Mouse (Mus musculus): ENCODE results near the gene Ephb2. TPM values are rescaled to one million over a fixed set of nuclear protein-coding genes. Genes with fewer than 3 reads are reported as not detected.
A peak's percentile ranks its signal among the peaks of the same experiment; 100 is the strongest.

Gene Ephb2
- polyA plus RNA-seq, 1 experiment, result 10.4 TPM

DNA sequence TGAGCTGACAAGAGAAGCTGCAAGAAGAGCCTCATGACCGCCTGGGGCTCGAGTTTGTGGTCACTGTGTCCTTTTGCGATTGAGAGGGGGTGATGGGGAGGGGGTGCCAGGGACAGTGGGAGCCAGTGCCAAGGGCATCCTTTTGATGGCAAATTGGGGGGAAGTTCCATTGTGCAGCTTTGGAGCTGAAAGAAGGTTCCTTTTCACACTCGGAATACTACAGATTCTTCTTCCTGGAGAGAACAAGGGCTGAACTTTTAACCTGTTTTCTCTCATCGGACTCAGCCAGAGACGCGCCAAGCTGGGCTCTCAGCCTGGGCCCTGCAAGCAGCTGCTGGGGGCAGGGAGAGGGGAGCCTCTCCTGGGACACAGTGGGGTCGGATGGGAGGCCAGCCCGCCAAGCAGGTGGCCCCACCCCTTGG lies 59.3 kb downstream of the Ephb2 start:
- Histone ChIP-seq H3K4me1 (ENCODE audit: control insufficient read depth, insufficient read depth, low read length) (no peaks in the 10 kb centered on the region), H3K36me3 (ENCODE audit: control insufficient read depth, insufficient read depth, low read length) (no peaks in the 10 kb centered on the region), H3K27me3 (replicated peaks; ENCODE audit: control insufficient read depth, insufficient read depth, low read length) (no peaks in the 10 kb centered on the region), H3K4me3 (ENCODE audit: insufficient read depth, low read depth, low read length) (no peak overlapping the region), H3K27ac (ENCODE audit: insufficient read depth, low read depth, low read length) (no peak overlapping the region)
- TF ChIP-seq POLR2A (IDR thresholded peaks at IDR 0.05; ENCODE audit: low read depth, low read length), result no peak
- TF ChIP-seq CTCF (conservative IDR thresholded peaks at IDR 0.05; ENCODE audit: insufficient read depth, insufficient read length, low read depth, low read length), result no peak
- WGBS, result 20% methylated on average over 9 of the region's 9 CpGs
- DNase-seq, result peak; percentile 21

DNA sequence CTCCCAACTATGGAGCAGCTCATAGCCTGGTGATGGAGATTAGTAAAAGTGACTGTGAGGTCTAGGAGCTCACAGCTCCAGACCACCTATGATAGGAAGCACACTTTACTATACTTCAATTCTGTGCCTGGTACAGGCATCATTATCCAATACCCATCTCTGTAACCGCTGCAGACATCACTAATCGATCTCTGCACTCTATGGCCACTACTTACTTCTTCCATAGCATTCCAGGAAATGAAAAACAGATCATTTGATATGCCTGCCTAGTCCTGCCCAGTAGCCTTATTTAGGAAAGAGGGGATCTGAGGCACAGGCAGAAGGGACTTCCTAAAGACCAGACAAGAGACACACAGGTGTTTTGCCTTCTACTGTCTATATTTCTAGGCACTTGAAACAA lies 59.9 kb downstream of the Ephb2 start:
- Histone ChIP-seq H3K27ac (ENCODE audit: insufficient read depth, low read depth, low read length) (no peak overlapping the region), H3K36me3 (ENCODE audit: control insufficient read depth, insufficient read depth, low read length) (no peaks in the 10 kb centered on the region), H3K27me3 (replicated peaks; ENCODE audit: control insufficient read depth, insufficient read depth, low read length) (no peaks in the 10 kb centered on the region), H3K4me1 (ENCODE audit: control insufficient read depth, insufficient read depth, low read length) (no peaks in the 10 kb centered on the region), H3K4me3 (ENCODE audit: insufficient read depth, low read depth, low read length) (no peak overlapping the region)
- WGBS, result 86% methylated on average over 2 of the region's 2 CpGs
- DNase-seq, result no peak
- TF ChIP-seq POLR2A (IDR thresholded peaks at IDR 0.05; ENCODE audit: low read depth, low read length), result no peak
- no peak for TF ChIP-seq CTCF (conservative IDR thresholded peaks at IDR 0.05; ENCODE audit: insufficient read depth, insufficient read length, low read depth, low read length)

DNA sequence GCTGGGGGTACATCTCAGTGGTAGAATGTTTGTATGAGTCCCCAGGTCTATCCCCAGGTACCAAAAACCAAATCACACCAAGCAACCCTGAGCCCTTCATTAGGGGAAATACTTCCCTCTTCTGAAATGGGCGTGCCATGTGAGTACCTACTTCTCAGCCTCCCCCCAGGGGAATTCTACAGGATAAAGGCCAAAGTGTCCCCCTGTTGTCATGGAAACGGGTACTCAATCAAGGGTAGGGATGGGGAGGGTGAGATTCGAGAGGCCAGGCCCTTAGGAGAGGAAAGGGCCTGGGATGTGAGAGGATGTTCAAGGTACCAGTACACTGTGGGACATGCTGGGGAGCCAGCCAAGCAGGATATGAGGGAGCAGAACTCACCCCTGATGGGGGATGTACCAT lies 61.6 kb downstream of the Ephb2 start:
- DNase-seq, result no peak
- no peaks in the 10 kb centered on the region for H3K4me1 ChIP-seq (ENCODE audit: control insufficient read depth, insufficient read depth, low read length)
- WGBS, result 60% methylated on average over 3 of the region's 3 CpGs
- TF ChIP-seq CTCF (conservative IDR thresholded peaks at IDR 0.05; ENCODE audit: insufficient read depth, insufficient read length, low read depth, low read length) (no peak), POLR2A (IDR thresholded peaks at IDR 0.05; ENCODE audit: low read depth, low read length) (no peak)
- H3K4me3 ChIP-seq (ENCODE audit: insufficient read depth, low read depth, low read length), result no peak overlapping the region
- H3K27me3 ChIP-seq (replicated peaks; ENCODE audit: control insufficient read depth, insufficient read depth, low read length), result no peaks in the 10 kb centered on the region
- no peak overlapping the region for H3K27ac ChIP-seq (ENCODE audit: insufficient read depth, low read depth, low read length)
- H3K36me3 ChIP-seq (ENCODE audit: control insufficient read depth, insufficient read depth, low read length), result no peaks in the 10 kb centered on the region

DNA sequence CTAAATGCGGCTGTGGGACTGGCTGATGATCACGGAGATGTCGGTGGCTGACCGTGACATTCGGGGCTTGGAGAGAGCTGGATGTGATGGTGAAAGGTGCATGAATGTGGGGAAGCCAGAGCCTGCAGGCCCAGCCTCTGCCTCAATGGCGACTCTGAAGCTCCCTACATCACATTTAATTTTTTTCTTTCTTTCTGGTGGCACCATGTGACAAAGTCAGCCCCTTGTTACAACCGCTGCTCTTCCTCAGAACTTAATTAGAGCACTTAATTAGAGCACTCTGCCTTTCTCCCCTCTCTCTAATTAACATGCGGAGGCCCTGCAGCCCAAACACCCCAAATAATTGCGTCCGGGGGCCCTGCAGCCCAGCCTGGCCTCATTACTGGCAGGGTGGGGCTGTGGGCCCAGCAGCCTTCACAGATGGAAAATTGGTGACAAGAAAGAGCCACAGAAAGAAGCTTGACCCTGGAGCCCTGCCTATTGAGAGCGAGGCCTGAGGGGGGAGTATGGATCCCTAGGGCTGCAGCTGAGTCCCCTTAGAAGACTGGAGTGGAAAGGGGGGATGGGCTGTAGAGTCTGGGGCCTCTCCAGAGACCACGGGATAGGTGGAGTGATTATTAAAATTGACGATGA lies 62.7 kb downstream of the Ephb2 start:
- WGBS, result 82% methylated on average over 13 of the region's 13 CpGs
- Histone ChIP-seq H3K27me3 (replicated peaks; ENCODE audit: control insufficient read depth, insufficient read depth, low read length) (no peaks in the 10 kb centered on the region), H3K4me3 (ENCODE audit: insufficient read depth, low read depth, low read length) (no peak overlapping the region), H3K4me1 (ENCODE audit: control insufficient read depth, insufficient read depth, low read length) (no peaks in the 10 kb centered on the region), H3K27ac (ENCODE audit: insufficient read depth, low read depth, low read length) (no peak overlapping the region), H3K36me3 (ENCODE audit: control insufficient read depth, insufficient read depth, low read length) (no peaks in the 10 kb centered on the region)
- no peak for DNase-seq
- TF ChIP-seq POLR2A (IDR thresholded peaks at IDR 0.05; ENCODE audit: low read depth, low read length), result no peak
- no peak for TF ChIP-seq CTCF (conservative IDR thresholded peaks at IDR 0.05; ENCODE audit: insufficient read depth, insufficient read length, low read depth, low read length)

DNA sequence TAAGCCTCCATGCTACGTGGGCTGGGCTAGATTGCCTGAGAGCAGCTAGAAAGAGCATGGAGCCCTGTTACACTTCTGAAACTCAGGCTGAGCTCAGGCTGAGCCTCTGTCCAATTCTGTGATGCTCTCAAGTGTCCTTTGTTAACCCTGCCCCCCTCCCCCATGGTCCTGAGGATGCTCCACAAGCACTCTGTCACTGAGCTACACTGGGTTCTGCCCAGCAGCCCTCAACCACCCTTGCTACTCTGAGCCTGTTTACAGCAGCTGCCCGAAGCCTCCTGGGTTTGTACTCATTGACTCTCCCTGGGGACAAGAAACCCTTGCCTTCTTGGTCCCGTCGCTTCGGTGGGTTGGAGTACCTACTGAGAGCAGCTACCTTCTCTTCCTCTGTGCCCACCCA lies 63.5 kb downstream of the Ephb2 start:
- no peaks in the 10 kb centered on the region for H3K36me3 ChIP-seq (ENCODE audit: control insufficient read depth, insufficient read depth, low read length)
- 84% methylated on average over 5 of the region's 5 CpGs for WGBS
- H3K4me3 ChIP-seq (ENCODE audit: insufficient read depth, low read depth, low read length), result no peak overlapping the region
- H3K4me1 ChIP-seq (ENCODE audit: control insufficient read depth, insufficient read depth, low read length), result no peaks in the 10 kb centered on the region
- no peak overlapping the region for H3K27ac ChIP-seq (ENCODE audit: insufficient read depth, low read depth, low read length)
- DNase-seq, result no peak
- no peak for TF ChIP-seq POLR2A (IDR thresholded peaks at IDR 0.05; ENCODE audit: low read depth, low read length)
- no peak for TF ChIP-seq CTCF (conservative IDR thresholded peaks at IDR 0.05; ENCODE audit: insufficient read depth, insufficient read length, low read depth, low read length)
- H3K27me3 ChIP-seq (replicated peaks; ENCODE audit: control insufficient read depth, insufficient read depth, low read length), result no peaks in the 10 kb centered on the region

DNA sequence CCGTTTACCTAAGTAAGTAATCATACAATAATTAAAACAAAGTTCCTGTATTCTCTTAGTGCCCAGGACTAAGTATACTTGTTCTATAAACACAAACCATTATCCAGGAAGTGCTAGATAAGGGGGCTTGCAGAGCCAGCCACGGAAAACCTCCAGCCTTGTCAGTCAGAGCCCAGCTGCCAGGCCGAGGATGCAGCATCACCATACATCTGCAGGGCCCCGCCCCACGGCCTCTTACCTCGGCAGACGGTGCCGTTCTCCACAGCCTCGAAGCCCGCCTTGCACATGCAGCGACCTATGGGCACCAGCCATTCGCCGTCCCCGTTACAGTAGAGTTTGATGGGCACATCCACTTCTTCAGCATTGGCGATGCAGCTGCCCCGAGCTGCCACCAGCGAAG lies 65.1 kb downstream of the Ephb2 start:
- DNase-seq, result no peak
- TF ChIP-seq CTCF (conservative IDR thresholded peaks at IDR 0.05; ENCODE audit: insufficient read depth, insufficient read length, low read depth, low read length) (no peak), POLR2A (IDR thresholded peaks at IDR 0.05; ENCODE audit: low read depth, low read length) (no peak)
- H3K4me3 ChIP-seq (ENCODE audit: insufficient read depth, low read depth, low read length), result no peak overlapping the region
- WGBS, result 92% methylated on average over 17 of the region's 17 CpGs
- H3K4me1 ChIP-seq (ENCODE audit: control insufficient read depth, insufficient read depth, low read length), result no peaks in the 10 kb centered on the region
- no peaks in the 10 kb centered on the region for H3K36me3 ChIP-seq (ENCODE audit: control insufficient read depth, insufficient read depth, low read length)
- H3K27me3 ChIP-seq (replicated peaks; ENCODE audit: control insufficient read depth, insufficient read depth, low read length), result no peaks in the 10 kb centered on the region
- H3K27ac ChIP-seq (ENCODE audit: insufficient read depth, low read depth, low read length), result no peak overlapping the region

DNA sequence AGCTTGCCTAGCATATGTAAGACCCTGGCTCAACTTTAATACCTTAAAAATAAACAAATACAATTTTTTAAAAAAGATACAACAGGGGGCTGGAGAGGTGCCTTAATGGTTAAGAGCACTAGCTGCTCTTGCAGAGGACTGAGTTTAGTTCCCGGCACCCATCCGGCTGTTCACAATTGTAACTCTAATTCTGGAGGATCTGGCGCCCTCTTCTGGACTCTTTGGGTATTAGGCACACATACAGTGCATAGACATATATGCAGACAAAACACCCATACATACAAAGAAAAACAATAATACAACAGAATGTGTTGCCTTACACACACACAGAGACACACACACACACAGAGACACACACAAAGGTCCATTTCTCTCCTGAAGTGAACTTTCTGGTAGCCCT lies 67.3 kb downstream of the Ephb2 start:
- Histone ChIP-seq H3K4me3 (ENCODE audit: insufficient read depth, low read depth, low read length) (no peak overlapping the region), H3K27me3 (replicated peaks; ENCODE audit: control insufficient read depth, insufficient read depth, low read length) (no peaks in the 10 kb centered on the region), H3K27ac (ENCODE audit: insufficient read depth, low read depth, low read length) (no peak overlapping the region), H3K4me1 (ENCODE audit: control insufficient read depth, insufficient read depth, low read length) (no peaks in the 10 kb centered on the region), H3K36me3 (ENCODE audit: control insufficient read depth, insufficient read depth, low read length) (no peaks in the 10 kb centered on the region)
- DNase-seq, result no peak
- TF ChIP-seq POLR2A (IDR thresholded peaks at IDR 0.05; ENCODE audit: low read depth, low read length) (no peak), CTCF (conservative IDR thresholded peaks at IDR 0.05; ENCODE audit: insufficient read depth, insufficient read length, low read depth, low read length) (no peak)
- 95% methylated on average over 3 of the region's 3 CpGs for WGBS
